Mouse (Mus musculus): ENCODE results near the gene Ap1g1.
A peak's percentile ranks its signal among the peaks of the same experiment; 100 is the strongest.
"Not testable (repeated sequence)": the region's sequence is repeated elsewhere in the genome, so short reads cannot be mapped to it uniquely, and the experiment has no call there.

Gene Ap1g1

DNA sequence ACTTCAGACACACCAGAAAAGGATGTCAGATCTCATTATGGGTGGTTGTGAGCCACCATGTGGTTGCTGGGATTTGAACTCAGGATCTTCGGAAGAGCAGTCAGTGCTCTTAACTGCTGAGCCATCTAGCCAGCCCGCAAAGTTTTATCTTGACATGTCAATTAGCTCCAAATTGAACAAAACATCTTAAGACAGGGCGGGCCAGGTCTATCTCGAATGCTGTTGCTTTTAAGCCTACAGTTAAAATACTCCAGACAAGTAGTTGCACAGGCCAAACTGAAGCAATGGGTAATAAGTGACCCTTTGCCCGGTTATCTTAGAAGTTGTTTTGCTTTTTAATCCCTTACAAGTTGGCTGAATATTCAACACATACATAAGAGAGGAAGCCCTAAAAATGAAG lies 88.3 kb downstream of the Ap1g1 start:
- DNase-seq (ENCODE audit: low read depth): no peak

- DNase-seq (ENCODE audit: low read depth): peak; percentile 81
Observed at GRCm38 (mm10) chr8:109868003-109868679, 89.8 kb downstream of the Ap1g1 start, which contains the start of gene Phlpp2. Phlpp2 (plus strand) TSS chr8:109868542.

- no peak for DNase-seq (ENCODE audit: low read depth)
Observed at GRCm38 (mm10) chr8:109868680-109869361, 90.5 kb downstream of the Ap1g1 start.

DNA sequence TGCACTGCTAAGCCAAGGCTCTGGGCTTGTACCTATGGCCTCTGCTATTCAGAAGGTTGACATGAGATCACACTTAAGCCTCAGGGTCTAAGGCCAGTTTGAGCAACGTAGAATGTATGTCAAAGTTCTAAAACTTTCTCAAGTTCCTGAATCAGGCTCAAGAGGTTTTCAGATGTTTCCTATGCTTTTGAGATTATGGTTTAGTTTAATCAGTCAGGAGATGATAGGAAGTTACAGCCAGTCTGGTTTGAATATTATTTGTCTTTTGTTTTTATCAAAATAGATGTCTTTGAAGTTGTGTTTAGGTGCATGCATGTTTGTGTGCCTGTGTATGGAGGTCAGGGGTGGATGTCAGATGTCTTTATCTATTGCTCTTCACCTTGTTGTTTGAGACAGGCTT lies 92.7 kb downstream of the Ap1g1 start:
- no peak for DNase-seq (ENCODE audit: low read depth)

DNA sequence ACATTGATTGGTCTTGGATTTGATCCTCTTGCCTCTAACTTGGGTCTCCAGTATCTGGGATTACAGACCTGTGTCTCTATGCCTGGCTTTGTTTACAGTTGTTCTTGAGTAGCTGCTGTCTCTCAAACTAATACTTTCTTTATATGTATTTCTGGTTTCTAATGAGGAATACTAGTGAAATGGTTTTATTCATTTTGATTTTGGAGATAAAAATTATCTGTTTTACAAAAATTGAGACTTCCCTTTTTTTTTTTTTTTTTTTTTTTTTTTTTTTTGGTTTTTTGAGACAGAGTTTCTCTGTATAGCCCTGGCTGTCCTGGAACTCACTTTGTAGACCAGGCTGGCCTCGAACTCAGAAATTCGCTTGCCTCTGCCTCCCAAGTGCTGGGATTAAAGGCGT lies 95.4 kb downstream of the Ap1g1 start:
- not testable (repeated sequence) for DNase-seq (ENCODE audit: low read depth)

DNA sequence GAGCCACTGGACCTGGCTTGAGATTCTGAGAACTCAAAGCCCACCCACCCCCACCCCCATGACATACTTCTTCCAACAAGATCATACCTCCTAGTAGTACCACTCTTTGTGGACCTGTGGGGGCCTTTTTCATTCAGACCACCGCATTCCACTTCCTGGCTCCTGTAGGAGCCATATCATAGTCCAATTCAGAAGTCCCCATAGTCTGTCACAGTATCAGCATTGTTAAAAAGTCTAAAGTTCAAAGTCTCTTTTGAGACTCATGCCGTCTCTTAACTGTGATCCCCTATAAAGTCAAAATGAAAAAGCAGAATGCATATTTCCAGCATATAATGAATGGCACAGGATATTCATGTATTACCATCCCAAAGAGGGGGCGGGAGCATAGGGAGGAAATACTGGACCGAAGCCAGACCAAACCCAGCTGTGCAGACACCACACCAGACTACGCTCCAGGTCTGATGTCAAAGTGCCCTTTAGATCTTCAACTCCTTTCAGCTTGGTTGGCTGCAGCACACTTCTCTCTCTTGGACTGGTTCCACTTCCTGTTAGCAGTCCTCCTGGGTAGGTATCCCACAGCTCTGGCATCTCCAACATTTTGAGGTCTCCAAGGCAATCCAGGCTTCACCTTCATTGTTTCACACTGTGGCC lies 101.8 kb downstream of the Ap1g1 start:
- DNase-seq (ENCODE audit: low read depth): no peak

GRCm38 (mm10) chr8:109885294-109885693 lies 106.9 kb downstream of the Ap1g1 start:
- no peak for DNase-seq (ENCODE audit: low read depth)

DNA sequence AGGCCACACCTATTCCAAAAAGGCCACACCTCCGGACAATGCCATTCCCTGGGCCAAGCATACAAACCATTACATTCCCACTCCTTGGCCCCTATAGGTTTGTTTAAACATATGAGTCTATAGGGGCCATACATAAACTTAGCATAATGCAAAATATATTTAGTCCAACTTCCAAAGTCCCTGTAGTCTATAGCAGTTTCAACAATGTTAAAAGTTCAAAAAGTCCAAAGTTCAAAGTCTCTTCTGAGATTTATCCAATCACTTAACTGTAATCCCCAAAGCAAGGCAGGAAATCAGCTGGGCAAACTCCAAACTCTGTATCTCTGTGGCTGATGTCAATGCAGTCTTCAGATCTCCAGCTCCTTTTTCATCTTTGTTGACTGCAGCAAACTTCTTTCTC lies 110.9 kb downstream of the Ap1g1 start:
- no peak for DNase-seq (ENCODE audit: low read depth)

DNA sequence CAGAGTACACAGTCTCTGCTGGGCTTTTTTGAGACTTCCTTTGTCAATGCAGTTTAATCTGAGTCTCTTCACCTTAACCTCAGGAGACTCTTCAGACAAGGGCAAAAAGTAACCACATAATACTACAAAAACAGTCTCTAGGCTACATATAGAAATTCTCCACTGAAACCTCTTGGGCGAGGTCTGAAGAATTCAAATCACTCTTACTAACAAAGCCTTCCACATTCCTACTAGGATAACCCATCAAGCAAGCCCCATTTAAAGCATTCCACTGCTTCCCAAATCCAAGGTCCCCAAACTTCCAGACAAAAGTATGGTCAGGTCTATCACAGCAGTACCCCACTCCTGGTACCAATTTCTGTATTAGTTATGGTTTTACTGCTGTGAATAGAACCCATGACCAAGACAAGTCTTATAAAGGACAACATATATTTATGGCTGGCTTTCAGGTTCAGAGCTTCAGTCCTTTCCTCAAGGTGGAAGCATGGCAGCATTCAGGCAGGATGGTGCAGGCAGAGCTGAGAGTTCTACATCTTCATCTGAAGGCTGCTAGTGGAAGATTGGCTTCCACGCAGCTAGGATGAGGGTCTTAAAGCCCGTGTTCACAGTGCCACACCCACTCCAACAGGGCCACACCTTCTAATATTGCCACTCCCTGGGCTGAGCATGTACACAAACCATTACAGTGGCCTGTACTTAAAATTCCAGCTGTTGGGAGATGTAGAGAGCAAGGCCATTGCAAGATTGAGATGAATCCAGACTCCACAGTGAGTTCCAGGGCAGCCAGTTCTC lies 112.6 kb downstream of the Ap1g1 start:
- no peak for DNase-seq (ENCODE audit: low read depth)

- DNase-seq (ENCODE audit: low read depth): no peak
Observed at GRCm38 (mm10) chr8:109894636-109895035, 116.3 kb downstream of the Ap1g1 start.

GRCm38 (mm10) chr8:109895355-109895754 lies 117.0 kb downstream of the Ap1g1 start:
- DNase-seq (ENCODE audit: low read depth): no peak

DNA sequence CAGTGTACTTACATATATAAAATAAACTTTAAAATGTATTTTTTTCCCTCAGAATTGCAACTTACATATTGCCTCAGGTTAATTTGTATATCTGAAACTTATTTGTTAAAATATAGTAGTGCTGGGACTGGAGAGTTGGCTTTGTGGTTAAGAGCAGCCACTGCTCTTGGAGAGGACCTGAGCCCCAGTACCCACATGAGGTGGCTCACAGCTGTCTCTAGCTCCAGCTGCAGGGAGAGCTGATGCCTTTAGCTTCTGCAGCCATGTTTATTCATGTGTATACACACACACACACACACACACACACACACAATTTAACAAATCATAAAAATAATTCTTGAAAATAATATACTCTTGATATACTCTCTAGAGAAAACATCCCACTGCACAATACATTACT lies 124.0 kb downstream of the Ap1g1 start:
- no peak for DNase-seq (ENCODE audit: low read depth)

GRCm38 (mm10) chr8:109903909-109904469 lies 125.6 kb downstream of the Ap1g1 start:
- DNase-seq (ENCODE audit: low read depth): no peak

DNA sequence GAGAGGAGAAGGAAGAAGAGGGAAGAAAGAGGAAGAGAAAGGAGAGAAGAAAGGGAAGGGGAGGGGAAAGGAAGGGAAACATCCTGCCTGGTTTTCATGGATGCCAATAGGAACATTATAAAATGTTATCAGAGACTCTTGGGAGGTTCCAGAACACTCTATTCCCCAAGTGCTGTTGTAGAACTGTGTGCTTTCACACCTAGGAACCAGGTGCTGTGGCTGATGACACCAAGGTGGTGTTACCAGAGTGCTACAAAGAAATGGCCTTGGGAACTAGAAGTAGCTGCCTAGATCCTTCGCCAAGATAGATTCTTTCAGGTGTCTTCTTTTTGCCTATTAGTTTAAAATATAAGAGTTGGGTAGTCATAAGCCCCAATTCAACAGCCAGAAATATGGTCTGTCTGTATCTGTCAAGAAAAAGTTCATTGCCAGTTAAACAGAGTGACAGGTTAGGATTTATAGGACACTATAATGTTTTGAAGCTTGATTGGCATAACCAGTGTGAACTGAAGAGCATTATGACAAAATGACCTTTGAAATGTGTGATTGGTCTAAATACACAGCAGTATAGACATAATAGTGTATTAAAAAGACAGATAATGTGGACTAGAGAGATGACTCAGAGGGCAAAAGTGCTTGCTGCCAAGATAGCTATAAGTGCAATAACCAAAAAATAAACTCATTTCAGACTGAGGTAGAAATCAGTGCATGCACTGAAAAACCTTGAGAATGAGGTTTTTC lies 126.7 kb downstream of the Ap1g1 start:
- no peak for DNase-seq (ENCODE audit: low read depth)

- DNase-seq (ENCODE audit: low read depth): no peak
Observed at GRCm38 (mm10) chr8:109906907-109907306, 128.6 kb downstream of the Ap1g1 start.

- no peak for DNase-seq (ENCODE audit: low read depth)
Observed at GRCm38 (mm10) chr8:109907376-109907775, 129.0 kb downstream of the Ap1g1 start.
